Mouse (Mus musculus) ovary, postnatal 36 days (tissue): ENCODE measurements around the gene Olfr1167.
"Not testable (repeated sequence)": the region's sequence is repeated elsewhere in the genome, so short reads cannot be mapped to it uniquely, and the experiment has no call there.

Source experiments
- DNase-seq: peaks from one replicate; pipeline ENCODE4 v3.0.0; 2022; ENCODE audit warnings: low spot score, mixed read lengths

The Olfr1167 gene

GRCm38 (mm10) chr2:88155093-88155492, at the start of gene Olfr1167:
Olfr1167 (minus strand) TSS chr2:88155193.
- not testable (repeated sequence) for DNase-seq

DNA sequence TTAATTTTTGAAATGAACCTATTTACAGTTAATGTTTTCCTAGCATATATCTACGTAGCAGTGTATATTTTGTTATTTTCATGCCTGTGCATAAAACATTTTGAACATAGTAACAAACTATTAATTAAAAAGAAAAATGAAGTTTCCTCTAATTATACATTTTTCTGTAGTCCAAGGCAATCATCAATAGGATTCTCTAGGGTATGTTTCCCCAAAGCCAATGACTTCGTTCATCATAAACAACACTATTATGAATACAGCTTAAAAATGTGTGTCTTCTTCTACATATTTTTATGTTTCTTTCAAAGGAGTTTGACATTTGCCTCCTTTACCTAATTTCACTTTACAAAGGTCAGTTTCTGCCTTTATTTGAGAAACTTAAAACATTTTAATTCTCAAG, 26.6 kb upstream of the Olfr1167 start, which contains the start of gene Olfr1168:
Gene Olfr1168 (plus strand): TSS at position 301 of the 400 bp plus-strand sequence.
- no peak for DNase-seq

- no peak for DNase-seq
Measured at GRCm38 (mm10) chr2:88128172-88128571, 26.8 kb downstream of the Olfr1167 start, which contains the start of gene Olfr1166. Olfr1166 (minus strand) TSS chr2:88128272.
